Mouse (Mus musculus) liver, embryonic 13.5 days (tissue): ENCODE data around the gene Atxn1. TPM values are rescaled to one million over a fixed set of nuclear protein-coding genes. Genes with fewer than 3 reads are reported as not detected.

Experiments
- ATAC-seq: fragments of 200-750 bp; cut with Nextera tagmentation; 2 replicates; pipeline ENCODE4 v1.8.0; 2017; ENCODE audit warnings: low read depth, mild to moderate bottlenecking, moderate number of reproducible peaks, moderate library complexity
- DNase-seq: peaks from one replicate; pipeline ENCODE4 v3.0.0; 2022
- H3K27ac ChIP-seq: fragments of 300-500 bp; sonication (generic); 2 replicates; pipeline ENCODE4 v1.5.1; 2015; ENCODE audit warnings: moderate library complexity, mild to moderate bottlenecking, inconsistent platforms
- H3K27me3 ChIP-seq: fragments of 300-500 bp; sonication (generic); 2 replicates; pipeline ENCODE4 v1.6.1; 2015; ENCODE audit warnings: mild to moderate bottlenecking, inconsistent platforms
- H3K36me3 ChIP-seq: fragments of 300-500 bp; sonication (generic); 2 replicates; pipeline ENCODE4 v1.6.1; 2015; ENCODE audit warnings: mild to moderate bottlenecking, inconsistent platforms
- H3K4me1 ChIP-seq: fragments of 300-500 bp; sonication (generic); replicated peaks from 2 replicates; pipeline ENCODE4 v1.6.1; 2015; ENCODE audit warnings: inconsistent platforms
- H3K4me2 ChIP-seq: fragments of 300-500 bp; sonication (generic); 2 replicates; pipeline ENCODE4 v1.6.1; 2015; ENCODE audit warnings: inconsistent platforms, mild to moderate bottlenecking, moderate library complexity
- H3K4me3 ChIP-seq: fragments of 300-500 bp; sonication (generic); replicated peaks from 2 replicates; pipeline ENCODE4 v1.5.1; 2015; ENCODE audit warnings: mild to moderate bottlenecking, inconsistent platforms
- H3K9ac ChIP-seq: fragments of 300-500 bp; sonication (generic); 2 replicates; pipeline ENCODE4 v1.6.1; 2015; ENCODE audit warnings: mild to moderate bottlenecking, inconsistent platforms
- H3K9me3 ChIP-seq: fragments of 300-500 bp; sonication (generic); replicated peaks from 2 replicates; pipeline ENCODE4 v1.6.1; 2016; ENCODE audit warnings: inconsistent platforms
- WGBS: fragments of 180-500 bp; shearing (Covaris S2); methylation state at CpG from one replicate; pipeline ENCODE4 v1.1.7; 2015; ENCODE audit not compliant: insufficient replicate concordance; 5-methylcytosine and 5-hydroxymethylcytosine counted together
- polyA plus RNA-seq: library from polyadenylated mRNA; unstranded; fragments of >200 nt; fragmentation: Nextera tagmentation; extraction: Ambion mirVana; gene quantifications from 2 replicates; pipeline ENCODE4 v1.2.1, GENCODE M21; 2015

Gene Atxn1
- polyA plus RNA-seq, 1 experiment from 2014 or later = 1.5 TPM

DNA sequence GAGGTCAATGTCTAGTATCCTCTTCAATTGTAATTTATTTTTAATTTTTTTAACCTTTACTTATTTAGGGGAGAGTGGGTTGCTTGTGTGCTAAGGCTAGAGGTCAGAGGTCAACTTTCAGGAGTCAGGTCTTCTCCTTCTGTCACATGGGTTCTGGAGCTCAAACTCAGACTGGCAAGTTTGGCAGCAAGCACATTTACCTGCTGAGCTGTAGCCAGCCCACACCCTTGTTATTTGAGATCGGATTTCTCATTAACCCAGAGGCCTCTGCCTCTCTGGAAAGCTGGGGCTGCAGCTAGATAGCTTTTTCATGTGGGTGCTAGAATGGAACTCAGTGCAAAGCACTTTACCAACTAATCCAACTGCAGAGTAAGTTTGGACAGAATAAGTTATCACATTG lies 148.1 kb downstream of the Atxn1 start:
- ATAC-seq (no peak), DNase-seq (no peak)
- Histone ChIP-seq H3K9me3 (no peaks in the 10 kb centered on the region), H3K9ac (no peak overlapping the region), H3K36me3 (0 out of 2 replicates have a peak, but pooled peaks cover 3% of the 10 kb centered on the region), H3K4me3 (no peak overlapping the region), H3K27ac (no peak overlapping the region), H3K4me2 (no peak overlapping the region), H3K27me3 (no peaks in the 10 kb centered on the region), H3K4me1 (no peaks in the 10 kb centered on the region)
- WGBS = 60% methylated on average over 1 of the region's 1 CpGs

DNA sequence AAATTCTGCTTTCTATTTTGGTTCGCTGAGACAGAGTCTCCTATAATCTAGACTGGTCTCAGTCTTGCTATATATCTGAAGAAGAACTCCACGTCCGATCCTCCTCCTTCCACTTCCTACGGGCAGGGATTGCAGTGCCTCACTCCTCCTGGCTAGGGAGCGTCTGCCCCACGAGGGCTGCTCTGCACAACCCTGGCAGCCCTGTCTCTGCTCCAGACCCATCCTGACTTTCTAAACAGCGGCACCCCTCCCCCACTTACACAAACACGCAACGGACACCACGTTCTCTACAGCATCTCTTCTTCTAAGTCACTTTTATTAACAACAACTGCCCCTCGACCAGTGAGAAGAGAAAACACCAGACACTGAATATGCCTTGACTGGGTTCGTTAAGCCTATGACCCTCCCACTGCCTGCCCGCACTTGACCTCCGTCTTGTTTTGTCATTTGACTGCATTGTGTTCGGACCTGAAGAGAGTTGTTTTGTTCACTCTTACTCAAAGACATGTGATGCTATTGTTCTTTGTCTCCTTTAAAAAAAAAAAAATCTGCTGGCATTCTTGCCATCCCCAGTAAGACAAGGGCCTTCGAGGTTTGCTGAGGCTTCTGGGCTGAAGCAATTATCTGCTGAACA lies 154.9 kb downstream of the Atxn1 start:
- Histone ChIP-seq H3K9ac (no peak overlapping the region), H3K9me3 (no peaks in the 10 kb centered on the region), H3K4me2 (0 out of 2 replicates have a peak overlapping the region, but pooled peaks have one; percentile 1), H3K36me3 (no peaks in the 10 kb centered on the region), H3K27me3 (no peaks in the 10 kb centered on the region), H3K4me3 (no peak overlapping the region), H3K27ac (no peak overlapping the region), H3K4me1 (peaks cover 12% of the 10 kb centered on the region; the same call in 1 of the 2 replicates)
- ATAC-seq (no peak), DNase-seq (no peak)
- 71% methylated on average over 16 of the region's 16 CpGs for WGBS

DNA sequence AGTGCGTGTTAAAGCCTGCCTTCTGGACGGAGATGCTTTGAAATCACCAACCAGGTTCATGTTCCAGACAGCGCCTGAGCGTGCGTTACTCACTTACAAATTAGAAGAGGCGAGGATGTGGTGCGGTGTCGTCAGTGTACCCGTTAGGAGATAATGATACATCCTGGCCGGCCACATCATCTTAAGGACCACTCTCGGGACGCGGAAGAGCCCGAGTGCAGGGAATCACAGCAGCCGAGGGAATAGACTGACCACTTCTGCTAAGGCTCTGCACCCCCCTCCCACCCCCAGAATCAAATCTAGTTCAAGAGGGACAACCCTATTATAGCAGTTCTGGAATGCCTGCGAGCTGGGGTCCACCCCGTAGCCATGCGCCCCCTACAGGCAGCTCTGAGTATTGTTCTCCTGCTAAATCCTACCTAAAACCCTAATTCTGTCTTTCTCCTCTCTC lies 157.2 kb downstream of the Atxn1 start:
- Histone ChIP-seq H3K9me3 (no peaks in the 10 kb centered on the region), H3K27me3 (no peaks in the 10 kb centered on the region), H3K4me2 (no peak overlapping the region), H3K4me1 (peaks cover 12% of the 10 kb centered on the region; the same call in 1 of the 2 replicates), H3K27ac (no peak overlapping the region), H3K4me3 (no peak overlapping the region), H3K9ac (no peak overlapping the region), H3K36me3 (no peaks in the 10 kb centered on the region)
- ATAC-seq (no peak), DNase-seq (no peak)
- WGBS = 66% methylated on average over 18 of the region's 18 CpGs

DNA sequence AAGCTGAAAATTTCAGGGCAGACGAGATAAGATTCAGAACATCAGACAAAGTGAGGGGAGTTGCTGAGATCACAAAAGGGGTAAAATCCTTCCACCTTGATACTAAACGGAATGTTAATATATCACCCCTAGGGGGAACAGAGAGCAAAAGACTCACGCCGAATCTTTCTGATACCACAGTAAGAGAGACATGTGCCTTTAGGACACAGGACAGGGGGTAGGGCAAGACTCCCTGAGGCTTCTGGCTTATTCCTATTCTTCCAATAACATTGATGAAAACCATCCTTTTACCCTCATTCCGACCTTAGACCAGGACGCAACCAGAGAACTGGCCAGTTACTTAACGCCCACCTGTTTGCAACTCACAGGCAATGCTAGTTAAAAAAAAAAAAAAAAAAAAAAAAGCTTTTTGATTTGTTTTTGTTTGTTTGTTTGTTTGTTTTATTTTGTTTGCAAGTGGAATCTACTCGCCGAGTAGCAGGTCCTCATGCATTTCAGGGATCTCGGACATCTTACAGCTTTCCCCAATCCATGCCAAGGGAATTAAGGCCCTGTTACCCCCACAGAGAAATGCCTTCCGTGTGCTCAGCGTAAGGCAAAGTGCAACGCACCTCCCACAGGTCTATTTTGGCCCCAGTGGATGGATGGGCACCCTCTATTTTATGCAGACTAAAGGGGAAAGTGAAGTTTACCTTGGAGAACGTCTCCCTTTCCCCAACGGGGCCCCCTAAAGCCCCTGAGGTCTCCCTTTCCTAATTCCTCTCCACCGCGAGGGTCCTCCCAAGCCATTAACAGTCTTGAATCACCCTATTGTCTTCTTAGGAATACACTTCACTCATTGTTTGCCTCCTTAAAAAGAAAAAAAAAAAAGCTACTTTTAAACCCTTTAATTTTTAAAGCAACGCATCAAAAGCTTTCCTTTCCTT lies 157.9 kb downstream of the Atxn1 start:
- ATAC-seq (no peak), DNase-seq (no peak)
- 74% methylated on average over 18 of the region's 18 CpGs for WGBS
- Histone ChIP-seq H3K4me2 (no peak overlapping the region), H3K4me1 (peaks cover 12% of the 10 kb centered on the region; the same call in 1 of the 2 replicates), H3K9me3 (no peaks in the 10 kb centered on the region), H3K36me3 (no peaks in the 10 kb centered on the region), H3K27me3 (no peaks in the 10 kb centered on the region), H3K9ac (no peak overlapping the region), H3K27ac (no peak overlapping the region), H3K4me3 (no peak overlapping the region)

DNA sequence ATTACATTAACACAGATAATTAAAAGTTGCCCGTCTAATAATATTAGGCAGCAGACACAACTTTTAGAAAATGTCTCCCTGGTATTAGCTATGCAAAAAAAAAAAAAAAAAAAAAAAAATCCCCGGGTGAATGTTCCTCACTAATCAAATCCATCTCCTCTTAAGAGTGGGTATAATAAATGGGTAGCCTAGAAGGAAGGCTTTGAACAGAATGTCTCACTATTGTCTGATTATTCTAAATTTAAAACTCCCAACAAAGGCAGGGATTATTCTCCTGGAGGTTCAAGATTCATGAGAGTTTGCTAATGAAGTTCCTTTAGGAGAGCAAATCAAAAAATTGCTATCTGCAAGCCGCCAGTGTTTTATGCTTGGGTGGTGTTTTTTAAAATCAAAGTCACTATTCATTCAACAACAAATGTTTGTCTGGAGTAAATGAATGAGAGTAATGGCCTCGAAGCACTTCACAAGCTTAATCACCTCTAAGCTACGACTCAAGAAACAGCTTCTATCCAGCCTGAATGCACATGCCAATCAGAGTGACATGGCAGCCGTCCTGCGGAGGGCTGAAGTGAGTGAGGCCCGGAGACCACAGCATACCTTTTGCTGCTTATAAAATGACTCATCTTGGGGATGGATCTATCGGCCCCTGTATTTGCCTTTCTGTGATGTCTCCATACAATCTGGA lies 158.8 kb downstream of the Atxn1 start:
- no peak for ATAC-seq

DNA sequence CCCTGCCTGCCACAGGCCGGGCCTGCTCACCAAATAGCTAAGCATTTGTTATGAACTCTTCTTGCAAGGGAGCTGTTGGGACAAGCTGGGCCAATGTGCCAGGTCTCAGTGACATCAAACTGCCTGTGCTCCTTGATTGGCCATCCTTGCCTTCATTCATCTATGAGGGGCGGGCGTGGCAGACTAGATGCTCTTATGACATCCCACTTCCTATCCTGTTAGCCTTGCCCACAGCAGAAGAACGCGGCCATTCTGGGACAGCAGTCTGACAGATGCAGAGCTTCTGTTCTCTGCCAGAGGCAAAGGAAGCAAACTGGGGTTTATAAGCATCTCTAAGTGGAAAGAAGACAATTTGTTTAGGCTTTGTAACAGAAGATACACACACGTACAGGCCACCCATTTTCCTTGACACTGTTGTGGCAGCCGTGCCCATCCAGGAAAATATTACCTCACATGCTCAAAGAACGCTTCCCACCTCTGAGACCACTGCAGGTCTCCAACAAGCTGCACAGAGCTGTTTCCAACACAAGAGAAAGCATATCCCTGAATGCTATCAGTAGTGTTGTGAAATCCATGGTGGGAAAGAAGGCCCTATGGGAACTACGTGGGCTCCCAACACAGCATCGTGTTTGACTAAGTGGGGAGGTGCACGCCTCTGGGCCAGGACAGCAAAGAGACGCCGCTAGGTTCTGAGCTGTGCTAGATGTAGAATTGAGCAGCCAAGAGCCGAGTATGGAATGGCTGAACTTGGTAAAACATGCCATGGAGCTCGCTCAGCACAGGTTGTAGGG lies 162.0 kb downstream of the Atxn1 start:
- no peak overlapping the region for H3K4me3 ChIP-seq
- ATAC-seq (no peak), DNase-seq (no peak)
- H3K9ac ChIP-seq = no peak overlapping the region
- WGBS = 78% methylated on average over 15 of the region's 15 CpGs
- no peaks in the 10 kb centered on the region for H3K27me3 ChIP-seq
- no peaks in the 10 kb centered on the region for H3K9me3 ChIP-seq
- H3K4me1 ChIP-seq = no peaks in the 10 kb centered on the region
- no peak overlapping the region for H3K4me2 ChIP-seq
- no peaks in the 10 kb centered on the region for H3K36me3 ChIP-seq
- H3K27ac ChIP-seq = no peak overlapping the region

More for the DNA sequence above, 158.8 kb downstream of the Atxn1 start:
- H3K9ac ChIP-seq = no peak overlapping the region
- no peak overlapping the region for H3K4me2 ChIP-seq
- H3K27ac ChIP-seq = no peak overlapping the region
- no peaks in the 10 kb centered on the region for H3K36me3 ChIP-seq
- no peaks in the 10 kb centered on the region for H3K9me3 ChIP-seq
- H3K4me1 ChIP-seq = peaks cover 12% of the 10 kb centered on the region; the same call in 1 of the 2 replicates
- DNase-seq = no peak
- 64% methylated on average over 9 of the region's 9 CpGs for WGBS
- no peak overlapping the region for H3K4me3 ChIP-seq
- no peaks in the 10 kb centered on the region for H3K27me3 ChIP-seq

DNA sequence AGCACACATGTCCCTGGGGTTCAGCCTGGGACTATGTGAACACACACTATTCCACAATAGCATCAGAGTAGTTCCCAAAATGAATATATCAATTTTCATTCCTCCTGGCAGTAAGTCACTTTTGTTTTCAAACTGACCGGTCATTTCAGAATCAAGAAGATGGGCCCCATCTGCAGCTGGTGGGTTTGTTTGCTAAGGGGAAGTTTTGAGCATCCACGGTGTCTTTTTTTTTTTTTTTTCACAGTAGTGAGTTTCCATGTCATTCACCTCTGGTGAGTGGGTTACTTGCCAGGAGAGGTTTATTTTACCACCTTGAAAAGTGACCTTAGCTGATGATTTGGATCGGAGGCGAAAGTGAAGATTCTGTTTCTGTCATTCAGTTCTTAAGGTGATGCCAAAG lies 166.6 kb downstream of the Atxn1 start:
- no peaks in the 10 kb centered on the region for H3K27me3 ChIP-seq
- DNase-seq = no peak
- H3K9me3 ChIP-seq = no peaks in the 10 kb centered on the region
- ATAC-seq = no peak
- H3K9ac ChIP-seq = no peak overlapping the region
- H3K4me2 ChIP-seq = no peak overlapping the region
- H3K27ac ChIP-seq = no peak overlapping the region
- peaks cover 10% of the 10 kb centered on the region; the same call in 1 of the 2 replicates for H3K36me3 ChIP-seq
- no peaks in the 10 kb centered on the region for H3K4me1 ChIP-seq
- 70% methylated on average over 4 of the region's 4 CpGs for WGBS
- no peak overlapping the region for H3K4me3 ChIP-seq

DNA sequence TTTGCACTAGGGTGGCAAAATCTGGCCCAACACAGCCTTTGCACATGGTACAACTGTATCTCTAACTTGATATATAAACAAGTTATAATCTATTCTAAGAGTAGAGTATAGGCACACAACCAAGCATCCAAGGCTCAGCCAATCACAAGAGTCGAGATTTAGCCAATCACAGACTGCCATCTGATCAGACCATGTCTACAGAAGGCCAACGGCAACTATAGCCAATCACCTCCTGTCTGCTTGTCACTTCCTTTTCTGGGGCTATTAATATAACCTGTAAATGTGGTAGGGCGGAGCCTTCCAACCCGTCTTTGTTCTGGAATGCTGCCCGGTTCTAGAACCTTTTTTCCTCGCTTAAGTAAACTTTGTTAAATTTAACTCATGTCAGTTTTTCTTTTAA lies 167.1 kb downstream of the Atxn1 start:
- no peak for ATAC-seq

DNA sequence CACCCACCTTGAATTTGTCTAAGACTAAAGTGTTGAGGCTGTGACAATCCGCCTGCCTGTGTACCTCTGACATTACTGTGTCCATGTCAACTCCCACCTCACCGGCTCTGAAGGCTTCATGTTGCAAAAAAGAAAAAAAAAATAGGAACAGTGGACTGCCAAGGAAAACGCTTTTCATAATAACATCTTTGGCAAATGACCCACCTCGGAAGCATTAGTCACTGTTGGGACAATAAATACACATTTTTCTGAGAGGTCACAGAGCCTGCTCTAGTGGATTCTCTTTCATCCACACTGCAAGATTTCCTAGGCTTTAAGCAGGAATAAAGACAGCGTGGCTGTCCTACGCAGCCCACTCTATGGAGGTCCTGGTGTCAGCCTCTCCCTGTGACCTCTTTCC lies 168.5 kb downstream of the Atxn1 start:
- Histone ChIP-seq H3K9ac (no peak overlapping the region), H3K9me3 (no peaks in the 10 kb centered on the region), H3K27ac (no peak overlapping the region), H3K4me3 (no peak overlapping the region), H3K27me3 (no peaks in the 10 kb centered on the region), H3K4me1 (no peaks in the 10 kb centered on the region), H3K36me3 (peaks cover 10% of the 10 kb centered on the region; the same call in 1 of the 2 replicates), H3K4me2 (no peak overlapping the region)
- ATAC-seq = no peak
- 79% methylated on average over 6 of the region's 6 CpGs for WGBS
- no peak for DNase-seq

More for the DNA sequence above, 167.1 kb downstream of the Atxn1 start:
- Histone ChIP-seq H3K36me3 (peaks cover 10% of the 10 kb centered on the region; the same call in 1 of the 2 replicates), H3K27me3 (no peaks in the 10 kb centered on the region), H3K4me2 (no peak overlapping the region), H3K27ac (no peak overlapping the region), H3K4me3 (no peak overlapping the region), H3K9me3 (no peaks in the 10 kb centered on the region), H3K4me1 (no peaks in the 10 kb centered on the region), H3K9ac (no peak overlapping the region)
- 52% methylated on average over 6 of the region's 6 CpGs for WGBS
- DNase-seq = no peak

DNA sequence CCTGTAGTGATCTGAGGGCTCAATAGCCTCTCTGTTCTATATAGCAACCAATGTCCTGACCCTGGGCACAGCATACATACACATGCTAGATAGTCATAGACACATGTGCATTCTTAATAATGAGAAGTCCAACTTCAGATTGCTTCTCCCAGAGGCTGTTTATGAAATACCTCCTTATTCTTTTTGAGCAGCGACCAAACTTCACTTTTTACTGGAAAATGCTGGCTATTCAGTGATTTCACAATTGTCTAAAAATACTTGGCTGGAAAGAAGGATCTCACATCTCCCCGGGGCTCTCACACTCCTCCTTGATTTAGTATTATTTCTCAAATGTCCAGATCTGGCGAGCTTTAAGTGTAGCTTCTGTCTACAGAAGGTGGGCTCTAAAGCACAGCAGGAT lies 171.0 kb downstream of the Atxn1 start:
- ATAC-seq = no peak
- Histone ChIP-seq H3K9ac (no peak overlapping the region), H3K4me1 (no peaks in the 10 kb centered on the region), H3K27ac (no peak overlapping the region), H3K4me2 (no peak overlapping the region), H3K4me3 (no peak overlapping the region), H3K27me3 (no peaks in the 10 kb centered on the region), H3K36me3 (peaks cover 10% of the 10 kb centered on the region; the same call in 1 of the 2 replicates), H3K9me3 (no peaks in the 10 kb centered on the region)
- WGBS = 56% methylated on average over 3 of the region's 3 CpGs
- no peak for DNase-seq
